Mouse (Mus musculus): ENCODE measurements around the gene Gm20388. TPM values are rescaled to one million over a fixed set of nuclear protein-coding genes. Genes with fewer than 3 reads are reported as not detected.
"Not testable (repeated sequence)": the region's sequence is repeated elsewhere in the genome, so short reads cannot be mapped to it uniquely, and the experiment has no call there.

Gm20388 gene
- polyA plus RNA-seq, 1 experiment from 2014 or later = not detected

- Histone ChIP-seq H3K4me2 (replicated peaks) (no peak overlapping the region), H3K36me3 (no peaks in the 10 kb centered on the region), H3K9me3 (no peaks in the 10 kb centered on the region), H3K4me3 (no peak overlapping the region), H3K4me1 (0 out of 2 replicates have a peak, but pooled peaks cover 6% of the 10 kb centered on the region), H3K27ac (no peak overlapping the region), H3K9ac (no peak overlapping the region), H3K27me3 (no peaks in the 10 kb centered on the region)
- 74% methylated on average over 7 of the region's 7 CpGs for WGBS
- ATAC-seq (ENCODE audit: insufficient number of reproducible peaks, insufficient read depth, low FRiP score, low TSS enrichment) = no peak
These were observed 2409.1 kb downstream of the Gm20388 start for GRCm38 (mm10) chr8:122319708-122320075.

- Histone ChIP-seq H3K27me3 (peaks cover 6% of the 10 kb centered on the region; the same call in 1 of the 2 replicates), H3K4me1 (peaks cover 6% of the 10 kb centered on the region; the same call in 1 of the 2 replicates), H3K27ac (no peak overlapping the region), H3K36me3 (no peaks in the 10 kb centered on the region), H3K4me3 (no peak overlapping the region), H3K9ac (no peak overlapping the region), H3K9me3 (no peaks in the 10 kb centered on the region), H3K4me2 (replicated peaks) (no peak overlapping the region)
- 19% methylated on average over 3 of the region's 3 CpGs for WGBS
- no peak for ATAC-seq (ENCODE audit: insufficient number of reproducible peaks, insufficient read depth, low FRiP score, low TSS enrichment)
These were observed 2409.9 kb downstream of the Gm20388 start for GRCm38 (mm10) chr8:122320541-122320940.

- Histone ChIP-seq H3K27me3 (peaks cover 14% of the 10 kb centered on the region; the same call in 1 of the 2 replicates), H3K36me3 (no peaks in the 10 kb centered on the region), H3K9me3 (no peaks in the 10 kb centered on the region), H3K9ac (no peak overlapping the region), H3K4me2 (replicated peaks) (no peak overlapping the region), H3K4me3 (no peak overlapping the region), H3K4me1 (peaks cover 12% of the 10 kb centered on the region; the same call in 1 of the 2 replicates), H3K27ac (no peak overlapping the region)
- 68% methylated on average over 10 of the region's 10 CpGs for WGBS
- ATAC-seq (ENCODE audit: insufficient number of reproducible peaks, insufficient read depth, low FRiP score, low TSS enrichment) = no peak
These were observed 2410.8 kb downstream of the Gm20388 start for GRCm38 (mm10) chr8:122321455-122321921.

- no peak overlapping the region for H3K9ac ChIP-seq
- H3K4me3 ChIP-seq = no peak overlapping the region
- ATAC-seq (ENCODE audit: insufficient number of reproducible peaks, insufficient read depth, low FRiP score, low TSS enrichment) = no peak
- H3K36me3 ChIP-seq = no peaks in the 10 kb centered on the region
- 93% methylated on average over 7 of the region's 7 CpGs for WGBS
- no peak overlapping the region for H3K4me2 ChIP-seq (replicated peaks)
- H3K4me1 ChIP-seq = peaks cover 12% of the 10 kb centered on the region; the same call in 1 of the 2 replicates
- H3K9me3 ChIP-seq = no peaks in the 10 kb centered on the region
- H3K27ac ChIP-seq = no peak overlapping the region
- peaks cover 19% of the 10 kb centered on the region; the same call in 1 of the 2 replicates for H3K27me3 ChIP-seq
These were observed 2411.5 kb downstream of the Gm20388 start for GRCm38 (mm10) chr8:122322126-122322525.

GRCm38 (mm10) chr8:122322792-122323191 is 2412.2 kb downstream of the Gm20388 start:
- no peak overlapping the region for H3K4me2 ChIP-seq (replicated peaks)
- ATAC-seq (ENCODE audit: insufficient number of reproducible peaks, insufficient read depth, low FRiP score, low TSS enrichment) = no peak
- H3K27me3 ChIP-seq = peaks cover 19% of the 10 kb centered on the region; the same call in 1 of the 2 replicates
- H3K9me3 ChIP-seq = no peaks in the 10 kb centered on the region
- no peak overlapping the region for H3K27ac ChIP-seq
- WGBS = 61% methylated on average over 11 of the region's 11 CpGs
- H3K4me3 ChIP-seq = no peak overlapping the region
- no peaks in the 10 kb centered on the region for H3K36me3 ChIP-seq
- no peak overlapping the region for H3K9ac ChIP-seq
- peaks cover 12% of the 10 kb centered on the region; the same call in 1 of the 2 replicates for H3K4me1 ChIP-seq

GRCm38 (mm10) chr8:122323951-122324402 is 2413.3 kb downstream of the Gm20388 start:
- not testable (repeated sequence) for H3K9ac ChIP-seq; H3K4me2 ChIP-seq (replicated peaks); H3K27ac ChIP-seq; H3K9me3 ChIP-seq; H3K4me1 ChIP-seq; ATAC-seq (ENCODE audit: insufficient number of reproducible peaks, insufficient read depth, low FRiP score, low TSS enrichment); H3K36me3 ChIP-seq; H3K4me3 ChIP-seq
- WGBS = 11% methylated on average over 13 of the region's 13 CpGs
- H3K27me3 ChIP-seq = peaks cover 19% of the 10 kb centered on the region; the same call in 1 of the 2 replicates

- H3K9ac ChIP-seq = no peak overlapping the region
- H3K27ac ChIP-seq = no peak overlapping the region
- H3K4me3 ChIP-seq = no peak overlapping the region
- H3K9me3 ChIP-seq = no peaks in the 10 kb centered on the region
- H3K27me3 ChIP-seq = peaks cover 19% of the 10 kb centered on the region; the same call in 1 of the 2 replicates
- H3K36me3 ChIP-seq = no peaks in the 10 kb centered on the region
- no peak overlapping the region for H3K4me2 ChIP-seq (replicated peaks)
- ATAC-seq (ENCODE audit: insufficient number of reproducible peaks, insufficient read depth, low FRiP score, low TSS enrichment) = no peak
- WGBS = 75% methylated on average over 2 of the region's 2 CpGs
- H3K4me1 ChIP-seq = peaks cover 10% of the 10 kb centered on the region; the same call in 1 of the 2 replicates
These were observed 2414.6 kb downstream of the Gm20388 start for GRCm38 (mm10) chr8:122325196-122325595.

GRCm38 (mm10) chr8:122326114-122326542 is 2415.5 kb downstream of the Gm20388 start:
- no peak for ATAC-seq (ENCODE audit: insufficient number of reproducible peaks, insufficient read depth, low FRiP score, low TSS enrichment)
- Histone ChIP-seq H3K36me3 (no peaks in the 10 kb centered on the region), H3K27me3 (peaks cover 19% of the 10 kb centered on the region; the same call in 1 of the 2 replicates), H3K9ac (peak overlapping the region; percentile 34), H3K4me1 (peaks cover 10% of the 10 kb centered on the region; the same call in 1 of the 2 replicates), H3K9me3 (no peaks in the 10 kb centered on the region), H3K4me2 (replicated peaks) (0 out of 2 replicates have a peak overlapping the region, but pooled peaks have one; percentile 5), H3K4me3 (no peak overlapping the region), H3K27ac (no peak overlapping the region)
- 24% methylated on average over 14 of the region's 14 CpGs for WGBS

GRCm38 (mm10) chr8:122329072-122329471 is 2418.4 kb downstream of the Gm20388 start:
- ATAC-seq (ENCODE audit: insufficient number of reproducible peaks, insufficient read depth, low FRiP score, low TSS enrichment) = no peak
- Histone ChIP-seq H3K9me3 (no peaks in the 10 kb centered on the region), H3K4me3 (no peak overlapping the region), H3K27me3 (peaks cover 23% of the 10 kb centered on the region), H3K4me2 (replicated peaks) (no peak overlapping the region), H3K36me3 (peaks cover 5% of the 10 kb centered on the region; the same call in 1 of the 2 replicates), H3K9ac (no peak overlapping the region), H3K4me1 (peaks cover 10% of the 10 kb centered on the region; the same call in 1 of the 2 replicates), H3K27ac (0 out of 2 replicates have a peak overlapping the region, but pooled peaks have one; percentile 1)
- 57% methylated on average over 8 of the region's 8 CpGs for whole genome bisulfite sequencing

GRCm38 (mm10) chr8:122329553-122330239 is 2419.1 kb downstream of the Gm20388 start:
- Histone ChIP-seq H3K4me1 (peaks cover 10% of the 10 kb centered on the region; the same call in 1 of the 2 replicates), H3K27ac (0 out of 2 replicates have a peak overlapping the region, but pooled peaks have one; percentile 1), H3K4me2 (replicated peaks) (no peak overlapping the region), H3K27me3 (peaks cover 30% of the 10 kb centered on the region), H3K9ac (no peak overlapping the region), H3K36me3 (peaks cover 5% of the 10 kb centered on the region; the same call in 1 of the 2 replicates), H3K9me3 (no peaks in the 10 kb centered on the region), H3K4me3 (no peak overlapping the region)
- WGBS = 80% methylated on average over 22 of the region's 22 CpGs
- no peak for ATAC-seq (ENCODE audit: insufficient number of reproducible peaks, insufficient read depth, low FRiP score, low TSS enrichment)

GRCm38 (mm10) chr8:122330446-122331133 is 2419.9 kb downstream of the Gm20388 start:
- 76% methylated on average over 12 of the region's 12 CpGs for WGBS

More at GRCm38 (mm10) chr8:122330446-122331133, 2419.9 kb downstream of the Gm20388 start:
- H3K9ac ChIP-seq = no peak overlapping the region
- no peak for ATAC-seq (ENCODE audit: insufficient number of reproducible peaks, insufficient read depth, low FRiP score, low TSS enrichment)
- H3K36me3 ChIP-seq = peaks cover 14% of the 10 kb centered on the region; the same call in 1 of the 2 replicates
- peaks cover 32% of the 10 kb centered on the region for H3K27me3 ChIP-seq
- no peak overlapping the region for H3K4me2 ChIP-seq (replicated peaks)
- no peaks in the 10 kb centered on the region for H3K9me3 ChIP-seq
- no peak overlapping the region for H3K27ac ChIP-seq
- H3K4me1 ChIP-seq = peaks cover 12% of the 10 kb centered on the region; the same call in 1 of the 2 replicates
- no peak overlapping the region for H3K4me3 ChIP-seq
